Mouse (Mus musculus) CD4-positive helper T cell, adult 2 months (primary cell): ENCODE data around the gene Zfp872.

Experiments
- DNase-seq: peaks from one replicate; pipeline ENCODE4 v3.0.0-alpha.2; 2012; ENCODE audit warnings: low read depth, missing footprints, low spot score

Gene Zfp872

GRCm38 (mm10) chr9:22169327-22169726 lies 18.6 kb upstream of the Zfp872 start:
- DNase-seq: no peak

DNA sequence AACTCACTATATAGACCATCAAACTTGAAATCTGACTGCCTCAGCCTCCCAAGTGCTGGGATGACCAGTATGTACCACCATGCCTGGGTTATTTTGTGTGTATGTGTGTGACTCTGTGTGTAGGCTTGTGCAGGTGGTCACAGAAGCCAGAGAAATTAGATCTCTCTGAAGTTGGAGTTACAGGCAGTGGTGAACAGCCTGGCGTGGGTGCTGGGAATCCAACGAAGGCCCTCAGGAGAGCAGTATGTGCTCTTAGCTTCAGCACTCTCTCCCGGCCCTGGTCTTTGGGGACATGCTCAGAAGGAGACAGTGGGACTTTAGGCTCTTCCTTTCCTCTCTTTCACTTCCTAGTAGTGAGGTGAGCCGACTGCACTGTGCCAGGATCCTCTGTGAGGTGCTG lies 15.6 kb upstream of the Zfp872 start:
- DNase-seq: no peak

DNA sequence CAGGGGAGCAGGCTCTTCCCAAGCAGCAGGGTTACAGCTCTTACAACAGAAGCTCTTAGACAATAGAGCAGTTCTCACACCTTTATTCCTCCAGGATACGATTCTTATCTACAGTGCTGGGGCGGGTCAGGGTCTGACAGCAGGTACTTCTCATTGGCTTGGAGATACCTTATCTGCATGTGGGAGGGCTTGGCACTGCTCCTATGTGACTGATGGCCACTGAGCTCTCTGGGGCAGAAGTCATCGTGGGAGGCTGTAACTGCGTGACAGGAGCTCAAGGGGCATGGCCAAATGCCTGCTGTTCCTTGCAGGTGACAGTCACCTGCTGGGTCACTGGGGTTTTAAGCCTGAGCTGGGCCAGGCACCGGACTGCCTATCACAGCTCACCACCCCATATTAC lies 8.5 kb downstream of the Zfp872 start:
- DNase-seq: no peak

DNA sequence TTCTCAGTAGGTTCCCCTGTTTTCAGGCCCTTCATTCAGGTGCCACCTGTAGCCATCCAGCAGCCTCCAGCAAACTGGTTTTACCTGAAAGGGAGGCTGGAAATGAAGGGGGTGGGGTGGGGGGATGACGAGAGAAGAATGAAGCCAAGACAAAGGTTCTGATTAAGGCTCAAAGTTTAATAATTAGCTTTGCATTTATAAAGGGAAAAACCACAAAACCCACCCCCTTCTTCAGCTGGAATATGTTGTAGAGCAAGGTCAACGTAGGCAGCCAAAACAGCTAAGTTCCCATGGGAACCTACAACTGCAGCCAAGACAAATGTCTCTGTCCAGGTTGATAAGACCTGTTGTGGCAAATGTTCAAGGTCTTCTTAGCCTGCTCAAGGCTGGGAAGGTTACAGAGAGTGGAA lies 25.9 kb downstream of the Zfp872 start:
- no peak for DNase-seq

DNA sequence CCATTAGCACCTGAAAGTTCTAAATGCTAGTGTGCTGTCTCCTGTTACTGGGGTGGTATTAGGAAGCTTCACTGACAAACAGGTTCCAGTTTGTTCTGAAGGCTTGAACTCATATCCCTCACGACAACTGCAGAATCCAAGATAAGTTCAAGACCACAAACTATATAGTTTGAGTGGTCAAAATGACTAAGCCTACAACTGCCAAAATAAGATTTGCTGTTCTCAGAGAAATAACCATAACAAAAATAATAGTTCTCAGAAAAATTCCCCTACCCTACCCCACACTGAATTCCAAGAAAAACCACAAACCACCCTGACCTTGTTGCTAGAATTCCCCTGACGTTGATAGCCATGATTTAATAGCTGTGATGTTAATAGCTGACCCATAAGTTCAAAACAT lies 26.7 kb downstream of the Zfp872 start:
- no peak for DNase-seq

GRCm38 (mm10) chr9:22216705-22217104 lies 28.8 kb downstream of the Zfp872 start:
- DNase-seq: no peak

DNA sequence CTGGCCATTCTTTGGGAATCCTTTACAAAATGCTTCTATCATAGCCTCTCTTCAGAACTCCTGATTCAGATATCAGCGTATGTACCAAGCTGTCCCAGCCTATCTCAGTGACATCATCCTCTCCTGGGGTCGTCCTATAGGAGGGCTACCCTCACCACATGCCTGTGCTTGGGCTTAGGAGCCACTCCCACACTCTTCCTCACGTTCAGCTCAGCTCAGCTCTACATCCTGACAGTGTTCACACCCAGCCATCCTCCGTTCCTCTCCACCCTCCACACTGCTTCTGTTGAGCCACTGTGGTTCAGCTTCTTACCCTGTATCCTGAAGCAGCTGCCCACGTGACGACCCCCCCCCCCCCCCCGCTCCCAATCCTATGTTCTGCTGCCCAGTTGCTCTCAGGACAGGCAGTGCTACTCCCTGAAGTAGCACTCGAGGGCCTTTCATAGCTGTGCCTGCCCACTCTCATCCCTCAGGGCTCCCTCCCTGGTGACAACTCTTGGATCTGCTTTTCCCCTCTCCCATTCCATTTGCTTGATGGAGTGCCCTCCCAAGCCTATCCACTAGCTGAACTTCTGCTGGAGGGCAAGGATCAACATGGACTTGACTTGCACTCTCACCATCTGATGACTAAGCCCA lies 30.1 kb downstream of the Zfp872 start:
- DNase-seq: no peak

DNA sequence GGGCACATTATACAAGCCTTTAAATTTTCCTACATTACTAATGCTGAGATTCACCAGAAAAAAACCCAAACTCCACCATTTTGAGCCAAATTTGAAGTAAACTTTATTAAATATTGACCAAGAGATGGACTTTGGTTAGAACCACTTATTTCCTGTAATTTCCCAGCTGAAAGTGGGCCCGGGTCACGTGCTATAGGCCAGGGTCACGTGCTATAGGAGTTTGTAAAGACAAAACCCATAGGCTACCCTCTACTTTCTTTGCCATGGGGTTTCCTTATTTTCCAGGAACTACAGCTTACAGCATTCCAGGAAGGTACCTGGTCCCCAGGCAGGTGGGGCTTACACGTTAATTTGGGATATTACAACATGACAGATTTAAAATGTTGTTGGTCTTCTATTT lies 36.2 kb downstream of the Zfp872 start:
- DNase-seq: no peak

DNA sequence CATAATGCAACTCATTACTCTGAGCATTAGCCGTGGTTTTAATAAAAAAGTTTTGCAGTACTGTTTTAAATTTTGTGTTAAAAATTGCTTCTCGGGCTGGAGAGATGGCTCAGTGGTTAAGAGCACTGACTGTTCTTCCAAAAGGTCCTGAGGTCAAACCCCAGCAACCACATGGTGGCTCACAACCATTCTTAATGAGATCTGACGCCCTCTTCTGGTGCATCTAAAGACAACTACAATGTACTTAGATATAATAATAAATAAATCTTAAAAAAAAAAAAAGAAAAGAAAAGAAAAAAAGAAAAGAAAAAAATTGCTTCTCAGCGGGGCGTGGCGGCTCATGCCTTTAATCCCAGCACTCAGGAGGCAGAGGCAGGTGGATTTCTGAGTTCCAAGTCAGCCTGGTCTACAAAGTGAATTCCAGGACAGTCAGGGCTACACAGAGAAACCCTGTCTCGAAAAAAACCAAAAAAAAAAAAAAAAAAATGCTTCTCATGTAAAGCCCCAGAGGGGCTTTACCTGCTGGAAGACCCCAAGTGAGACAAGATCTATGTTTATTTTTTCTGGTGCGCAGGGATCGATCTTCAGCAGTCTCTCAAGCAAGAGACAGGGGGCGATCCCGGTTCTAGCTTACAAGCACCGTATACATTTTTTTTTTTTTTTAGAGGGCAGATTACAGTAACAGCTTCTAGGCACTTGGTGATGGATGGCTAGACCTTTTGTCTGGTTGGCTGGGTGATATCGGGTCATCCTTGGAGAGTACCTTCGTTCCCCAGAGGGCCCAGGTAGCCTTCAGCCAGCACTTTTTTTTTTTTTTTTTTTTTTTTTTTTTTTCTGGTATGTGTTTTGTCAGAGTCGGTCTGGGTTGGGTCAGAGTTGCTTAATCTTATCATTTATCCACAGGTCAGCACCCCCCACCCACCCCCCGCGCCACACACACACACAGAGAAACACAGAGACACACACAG lies 36.9 kb downstream of the Zfp872 start:
- peak; percentile 86 for DNase-seq

GRCm38 (mm10) chr9:22225581-22226388 lies 37.9 kb downstream of the Zfp872 start, which contains the start of gene Zfp809:
Gene Zfp809, plus strand, starts transcription at chr9:22225714.
- DNase-seq: peak; percentile 99

DNA sequence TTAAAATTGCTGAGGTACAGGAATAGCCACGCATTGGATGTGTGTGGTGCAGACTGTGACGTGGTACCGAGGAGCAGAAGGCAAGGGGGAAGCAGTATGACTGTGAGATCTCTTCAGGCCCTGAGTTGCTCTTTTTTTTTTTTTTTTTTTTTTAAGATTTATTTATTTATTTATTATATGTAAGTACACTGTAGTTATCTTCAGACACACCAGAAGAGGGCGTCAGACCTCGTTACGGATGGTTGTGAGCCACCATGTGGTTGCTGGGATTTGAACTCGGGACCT lies 38.4 kb downstream of the Zfp872 start:
- DNase-seq: peak; percentile 48

DNA sequence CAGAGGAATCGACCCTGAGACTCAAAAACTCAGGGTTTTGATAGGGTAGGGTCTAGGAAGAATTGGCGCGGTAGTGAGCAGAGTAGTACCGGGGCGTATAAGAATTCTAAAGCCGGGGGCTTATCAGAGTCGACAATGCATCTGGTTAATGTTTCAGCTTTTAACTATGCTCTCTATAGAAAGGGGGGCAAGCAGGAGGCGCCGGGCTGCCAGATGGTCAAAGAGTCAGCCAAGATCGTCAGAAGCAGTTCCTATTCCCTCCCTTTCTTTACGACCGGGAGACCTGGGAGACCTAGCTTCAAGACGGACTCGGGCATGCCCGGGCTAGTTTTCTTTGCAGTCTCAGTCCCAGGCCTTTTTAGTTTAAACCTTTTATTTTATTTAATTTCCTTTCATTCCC lies 39.0 kb downstream of the Zfp872 start:
- DNase-seq: no peak

GRCm38 (mm10) chr9:22229386-22230026 lies 41.6 kb downstream of the Zfp872 start:
- DNase-seq: no peak

GRCm38 (mm10) chr9:22230061-22230460 lies 42.2 kb downstream of the Zfp872 start:
- no peak for DNase-seq

- DNase-seq: peak; percentile 33
Observed at GRCm38 (mm10) chr9:22230556-22230955, 42.7 kb downstream of the Zfp872 start.

- no peak for DNase-seq
Observed at GRCm38 (mm10) chr9:22240001-22240400, 52.1 kb downstream of the Zfp872 start.

- no peak for DNase-seq
Observed at GRCm38 (mm10) chr9:22244242-22244641, 56.4 kb downstream of the Zfp872 start.
